Mouse (Mus musculus) kidney, postnatal 0 days (tissue): ENCODE data around the gene Abraxas1. TPM values are rescaled to one million over a fixed set of nuclear protein-coding genes. Genes with fewer than 3 reads are reported as not detected.

Experiments used
- ATAC-seq: fragments of 200-750 bp; cut with Nextera tagmentation; replicated peaks from 2 replicates; pipeline ENCODE4 v1.8.0; 2017; ENCODE audit warnings: low read depth, moderate number of reproducible peaks, moderate TSS enrichment, moderate library complexity; ENCODE audit not compliant: low FRiP score
- DNase-seq: peaks from one replicate; pipeline ENCODE4 v3.0.0-alpha.2; 2016; ENCODE audit warnings: low spot score
- H3K27ac ChIP-seq: fragments of 300-500 bp; sonication (generic); 2 replicates; pipeline ENCODE4 v1.5.1; 2014; ENCODE audit warnings: mild to moderate bottlenecking
- H3K27me3 ChIP-seq: fragments of 300-500 bp; sonication (generic); 2 replicates; pipeline ENCODE4 v1.6.1; 2014; ENCODE audit warnings: low read length, mixed read lengths; ENCODE audit not compliant: insufficient read depth
- H3K36me3 ChIP-seq: fragments of 300-500 bp; sonication (generic); 2 replicates; pipeline ENCODE4 v1.6.1; 2014; ENCODE audit warnings: low read length, mixed read lengths; ENCODE audit not compliant: insufficient read depth
- H3K4me1 ChIP-seq: fragments of 300-500 bp; sonication (generic); replicated peaks from 2 replicates; pipeline ENCODE4 v1.6.1; 2014; ENCODE audit warnings: antibody characterized with exemption, low read length, mixed read lengths; ENCODE audit not compliant: insufficient read depth
- H3K4me2 ChIP-seq: fragments of 300-500 bp; sonication (generic); 2 replicates; pipeline ENCODE4 v1.6.1; 2014; ENCODE audit warnings: mild to moderate bottlenecking, low read length, moderate library complexity, mixed read lengths
- H3K4me3 ChIP-seq: fragments of 300-500 bp; sonication (generic); replicated peaks from 2 replicates; pipeline ENCODE4 v1.5.1; 2014; ENCODE audit warnings: low read depth, low read length
- H3K9ac ChIP-seq: fragments of 300-500 bp; sonication (generic); 2 replicates; pipeline ENCODE4 v1.6.1; 2014; ENCODE audit warnings: low read depth, low read length
- H3K9me3 ChIP-seq: fragments of 300-500 bp; sonication (generic); replicated peaks from 2 replicates; pipeline ENCODE4 v1.6.1; 2016; ENCODE audit warnings: low read length, inconsistent platforms, mixed read lengths
- CTCF ChIP-seq: IDR thresholded peaks from 2 replicates; pipeline ENCODE4 v1.5.1; 2016; ENCODE audit warnings: antibody characterized with exemption, low read depth, mild to moderate bottlenecking, moderate library complexity
- WGBS: fragments of 180-500 bp; shearing (Covaris S2); extraction: QIAGEN DNeasy Blood & Tissue Kit; methylation state at CpG from one replicate; pipeline ENCODE4 v1.1.7; 2014; 5-methylcytosine and 5-hydroxymethylcytosine counted together
- polyA plus RNA-seq: library from polyadenylated mRNA; unstranded; fragments of >200 nt; fragmentation: Nextera tagmentation; extraction: Ambion mirVana; gene quantifications from 2 replicates; pipeline ENCODE4 v1.2.1, GENCODE M21; 2015

Gene Abraxas1
- polyA plus RNA-seq, 1 experiment from 2014 or later, result 24.7 TPM

- peak overlapping the region; percentile 76; the same call in 1 of the 2 replicates for H3K27ac ChIP-seq
These were observed 941 bp downstream of the Abraxas1 start for GRCm38 (mm10) chr5:100819568-100820480.

GRCm38 (mm10) chr5:100818341-100818740, 2.4 kb downstream of the Abraxas1 start:
- WGBS, result 69% methylated on average over 4 of the region's 4 CpGs
- no peak overlapping the region for H3K27ac ChIP-seq

More at GRCm38 (mm10) chr5:100819568-100820480, 941 bp downstream of the Abraxas1 start:
- whole genome bisulfite sequencing, result 33% methylated on average over 16 of the region's 16 CpGs
- peak; percentile 54 for TF ChIP-seq CTCF
- ATAC-seq (no peak), DNase-seq (peak; percentile 20)
- H3K36me3 ChIP-seq, result 0 out of 2 replicates have a peak, but pooled peaks cover 2% of the 10 kb centered on the region
- peak overlapping the region; percentile 90 for H3K9ac ChIP-seq
- no peaks in the 10 kb centered on the region for H3K9me3 ChIP-seq
- no peaks in the 10 kb centered on the region for H3K27me3 ChIP-seq
- no peaks in the 10 kb centered on the region for H3K4me1 ChIP-seq
- H3K4me2 ChIP-seq, result peak overlapping the region; percentile 96
- H3K4me3 ChIP-seq, result peak overlapping the region; percentile 90

GRCm38 (mm10) chr5:100798165-100798860, 22.5 kb downstream of the Abraxas1 start, which contains the start of the genes Helq and Mrps18c:
TSS of gene Helq (minus strand) at chr5:100798598.
TSS of gene Mrps18c (plus strand) at chr5:100798627.
- under 1% methylated on average over 66 of the region's 67 CpGs for WGBS
- ATAC-seq, result peak; percentile 95
- no peak within 1 kb of the TSS for H3K27ac ChIP-seq

More at GRCm38 (mm10) chr5:100818341-100818740, 2.4 kb downstream of the Abraxas1 start:
- ATAC-seq (no peak), DNase-seq (no peak)
- H3K9ac ChIP-seq, result no peak overlapping the region
- H3K9me3 ChIP-seq, result no peaks in the 10 kb centered on the region
- H3K27me3 ChIP-seq, result no peaks in the 10 kb centered on the region
- TF ChIP-seq CTCF, result no peak
- H3K4me1 ChIP-seq, result no peaks in the 10 kb centered on the region
- H3K4me3 ChIP-seq, result no peak overlapping the region
- H3K4me2 ChIP-seq, result no peak overlapping the region
- 0 out of 2 replicates have a peak, but pooled peaks cover 2% of the 10 kb centered on the region for H3K36me3 ChIP-seq

GRCm38 (mm10) chr5:100794084-100794483, 26.7 kb downstream of the Abraxas1 start:
- Histone ChIP-seq H3K27ac (no peak overlapping the region), H3K4me3 (no peak overlapping the region), H3K27me3 (no peaks in the 10 kb centered on the region), H3K9ac (no peak overlapping the region), H3K36me3 (peaks cover 28% of the 10 kb centered on the region; the same call in 1 of the 2 replicates), H3K4me2 (no peak overlapping the region), H3K4me1 (no peaks in the 10 kb centered on the region; the same call in 1 of the 2 replicates), H3K9me3 (no peaks in the 10 kb centered on the region)
- no peak for TF ChIP-seq CTCF
- ATAC-seq (no peak), DNase-seq (no peak)
- 83% methylated on average over 5 of the region's 5 CpGs for WGBS

More at GRCm38 (mm10) chr5:100798165-100798860, 22.5 kb downstream of the Abraxas1 start, which contains the start of the genes Helq and Mrps18c:
- H3K4me3 ChIP-seq, result peak within 1 kb of the TSS; percentile 52
- H3K4me2 ChIP-seq, result peak within 1 kb of the TSS; percentile 94
- no peak for TF ChIP-seq CTCF
- no peaks in the 10 kb centered on the region for H3K9me3 ChIP-seq
- no peaks in the 10 kb centered on the region; the same call in 1 of the 2 replicates for H3K4me1 ChIP-seq
- H3K36me3 ChIP-seq, result 0 out of 2 replicates have a peak, but pooled peaks cover 10% of the 10 kb centered on the region
- no peaks in the 10 kb centered on the region for H3K27me3 ChIP-seq
- H3K9ac ChIP-seq, result peak within 1 kb of the TSS; percentile 65
- peak; percentile 95 for DNase-seq

- Histone ChIP-seq H3K4me3 (no peak overlapping the region), H3K9ac (no peak overlapping the region), H3K4me2 (no peak overlapping the region), H3K9me3 (no peaks in the 10 kb centered on the region), H3K27me3 (no peaks in the 10 kb centered on the region), H3K4me1 (no peaks in the 10 kb centered on the region), H3K36me3 (peaks cover 37% of the 10 kb centered on the region; the same call in 1 of the 2 replicates), H3K27ac (no peak overlapping the region)
- DNase-seq, result peak; percentile 22
- ATAC-seq, result no peak
- WGBS, result 74% methylated on average over 7 of the region's 7 CpGs
- no peak for TF ChIP-seq CTCF
These were observed 28.5 kb downstream of the Abraxas1 start for GRCm38 (mm10) chr5:100792261-100792660.

- Histone ChIP-seq H3K36me3 (peaks cover 27% of the 10 kb centered on the region; the same call in 1 of the 2 replicates), H3K4me1 (no peaks in the 10 kb centered on the region), H3K27me3 (no peaks in the 10 kb centered on the region), H3K9ac (no peak overlapping the region), H3K9me3 (no peaks in the 10 kb centered on the region), H3K4me3 (no peak overlapping the region), H3K4me2 (no peak overlapping the region), H3K27ac (no peak overlapping the region)
- DNase-seq (no peak), ATAC-seq (no peak)
- no peak for TF ChIP-seq CTCF
- 89% methylated on average over 9 of the region's 9 CpGs for WGBS
These were observed 33.2 kb downstream of the Abraxas1 start for GRCm38 (mm10) chr5:100787527-100787926.
